Mouse (Mus musculus) neutrophil, adult 83 days (primary cell): Measurements from ENCODE around the gene Cfap73. TPM values are rescaled to one million over a fixed set of nuclear protein-coding genes. Genes with fewer than 3 reads are reported as not detected.

Experiments used
- total RNA-seq, 2 experiments: library from RNA; stranded (reverse); gene quantifications; one replicate each; pipeline ENCODE4 v1.2.4; 2023

The Cfap73 gene
- total RNA-seq, result not detected

GRCm38 (mm10) chr5:120634131-120634530 is at the start of gene Cfap73:
TSS of gene Cfap73 (minus strand) at chr5:120634235.

DNA sequence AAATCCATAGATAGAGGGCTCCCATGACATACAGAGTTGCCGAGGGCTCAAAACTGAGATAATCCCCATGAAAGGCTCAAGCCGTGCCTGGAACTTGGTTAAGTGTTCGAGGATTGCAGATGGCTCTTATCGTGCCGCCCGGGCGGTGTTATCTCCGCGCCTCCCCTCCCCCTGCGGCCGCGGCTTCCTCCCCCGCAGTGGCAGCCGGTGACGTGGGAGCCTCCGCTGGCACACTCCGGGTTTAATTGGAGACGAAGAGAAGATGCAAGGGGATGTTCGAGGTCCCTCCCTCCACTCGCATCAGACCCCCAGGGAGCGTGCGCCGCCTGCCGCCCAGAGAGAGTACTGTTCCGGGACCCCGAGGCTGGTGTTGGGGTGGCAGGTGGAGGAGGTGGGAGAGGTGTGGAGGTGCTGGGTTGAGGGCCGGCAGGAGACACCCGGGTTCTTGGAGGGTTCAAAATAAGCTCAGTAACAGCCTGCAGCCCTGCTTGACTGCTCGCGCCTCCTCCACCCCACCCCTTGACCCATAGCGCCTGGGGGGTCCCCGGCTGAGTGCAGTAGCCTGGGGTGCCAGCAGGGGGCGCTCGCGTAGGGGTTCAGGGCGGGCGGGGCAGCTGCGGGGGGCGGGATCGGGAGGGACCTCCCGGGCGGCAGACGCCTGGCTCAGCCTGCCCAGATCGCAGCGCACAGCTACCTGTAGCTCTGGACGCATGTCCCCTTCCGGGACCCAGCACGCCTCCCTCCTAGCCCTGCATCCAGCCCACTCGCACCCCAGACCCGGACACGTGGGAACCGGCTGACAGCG is 14.7 kb upstream of the Cfap73 start, which contains the start of gene Rasal1:
Gene Rasal1 (plus strand): TSS at position 244 of the 805 bp plus-strand sequence.

GRCm38 (mm10) chr5:120612442-120612821 is 21.6 kb downstream of the Cfap73 start, which contains the start of the genes Rita1 and Ddx54:
TSS of gene Rita1 (minus strand) at chr5:120612589.
TSS of gene Ddx54 (plus strand) at chr5:120612739.

GRCm38 (mm10) chr5:120588569-120589094 is 45.4 kb downstream of the Cfap73 start, which contains the start of the genes Tpcn1 and Iqcd:
TSS of gene Tpcn1 (minus strand) at chr5:120588673.
TSS of gene Iqcd (plus strand) at chr5:120589016.

Other genes with a start within 250 kb of the Cfap73 start
- gene Lhx5, start 202.5 kb downstream of the Cfap73 start, total RNA-seq, result not detected
- gene Sdsl, start 161.4 kb downstream of the Cfap73 start, total RNA-seq, result 1 to 10 TPM; 2.4 to 3.9 TPM
- not detected for gene Sds, start 157.7 kb downstream of the Cfap73 start, total RNA-seq
- gene Plbd2, start 130.6 kb downstream of the Cfap73 start, total RNA-seq, result 10 to 100 TPM; 15.5 to 16.6 TPM
- gene Slc8b1, start 123.1 kb downstream of the Cfap73 start, total RNA-seq, result 100 to 1,000 TPM; 100 to 120 TPM
- 10 to 100 TPM; 43.0 to 49.6 TPM for gene Tpcn1, start 45.6 kb downstream of the Cfap73 start, total RNA-seq
- 1 to 10 TPM in 1 of 2 experiments, under 1 TPM in 1; 0.77 to 1.8 TPM for gene Iqcd, start 45.2 kb downstream of the Cfap73 start, total RNA-seq
- 1 to 10 TPM; 1.6 to 1.7 TPM for gene Rita1, start 21.6 kb downstream of the Cfap73 start, total RNA-seq
- gene Ddx54, start 21.5 kb downstream of the Cfap73 start, total RNA-seq, result 10 to 100 TPM; 33.9 to 34.4 TPM
- under 1 TPM; 0.11 to 0.53 TPM for gene Rasal1, start 14.6 kb upstream of the Cfap73 start, total RNA-seq
- under 1 TPM; 0.37 to 0.55 TPM for gene Dtx1, start 77.7 kb upstream of the Cfap73 start, total RNA-seq
- gene Oas2, start 115.6 kb upstream of the Cfap73 start, total RNA-seq, result 10 to 100 TPM in 1 of 2 experiments, 1 to 10 TPM in 1; 3.7 to 10.6 TPM
- 10 to 100 TPM; 13.7 to 22.8 TPM for gene Oas3, start 143.4 kb upstream of the Cfap73 start, total RNA-seq
- gene Oas1e, start 161.3 kb upstream of the Cfap73 start, total RNA-seq, result not detected
- 1 to 10 TPM; 2.7 to 3.3 TPM for gene Oas1c, start 178.3 kb upstream of the Cfap73 start, total RNA-seq
- under 1 TPM in 1 of 2 experiments, not detected in 1; 0.26 TPM for gene Oas1f, start 213.1 kb upstream of the Cfap73 start, total RNA-seq
- not detected for gene Oas1h, start 227.2 kb upstream of the Cfap73 start, total RNA-seq